Mouse (Mus musculus) CD4-positive helper T cell, adult 2 months (primary cell): ENCODE measurements around the gene Ccl9.

ENCODE experiments used
- DNase-seq: peaks from one replicate; pipeline ENCODE4 v3.0.0-alpha.2; 2012; ENCODE audit warnings: low read depth, missing footprints, low spot score

The Ccl9 gene

DNA sequence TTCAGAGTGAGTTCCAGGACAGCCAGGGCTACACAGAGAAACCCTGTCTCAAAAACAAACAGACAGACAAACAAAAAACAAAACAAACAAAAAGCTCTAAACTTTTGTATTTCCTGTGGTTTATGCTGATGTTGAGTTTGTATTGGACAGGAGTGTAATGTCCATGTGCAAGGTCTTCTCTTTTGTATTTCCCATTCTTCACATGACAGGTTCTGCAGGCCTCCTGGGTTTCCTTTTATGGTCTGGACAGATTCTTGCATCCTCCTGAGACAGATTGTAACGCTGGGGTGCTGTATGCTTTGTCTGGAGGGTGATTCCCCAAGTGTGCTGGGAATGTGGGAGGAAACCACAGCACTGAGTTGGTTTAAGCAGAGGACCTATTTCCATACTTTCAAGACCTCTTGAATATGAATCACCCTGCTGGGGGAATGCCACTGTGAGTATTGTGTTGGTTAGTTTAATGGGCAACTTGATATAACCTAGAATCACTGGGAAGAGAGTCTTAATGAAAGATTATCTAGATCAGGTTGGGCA, 2.3 kb upstream of the Ccl9 start:
- no peak for DNase-seq

DNA sequence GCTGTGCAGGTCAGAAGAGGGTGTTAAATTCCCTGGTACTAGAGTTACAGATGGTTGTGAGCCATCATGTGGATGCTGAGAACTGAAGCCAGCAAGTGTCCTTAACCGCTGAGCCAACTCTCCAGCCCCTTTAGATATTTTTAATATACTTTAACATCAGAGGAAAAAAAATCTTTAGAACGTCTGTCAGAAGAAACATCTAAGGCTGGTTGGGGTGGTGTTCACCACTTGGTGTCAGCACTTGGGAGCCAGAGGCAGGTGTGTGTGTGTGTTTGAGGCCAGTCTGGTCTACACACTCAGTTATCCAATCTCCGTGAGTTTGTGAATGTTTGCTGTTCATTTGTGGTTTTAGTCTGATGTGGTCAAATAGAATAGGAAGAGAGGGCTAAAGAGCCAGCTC, 563 bp upstream of the Ccl9 start:
- no peak for DNase-seq

DNA sequence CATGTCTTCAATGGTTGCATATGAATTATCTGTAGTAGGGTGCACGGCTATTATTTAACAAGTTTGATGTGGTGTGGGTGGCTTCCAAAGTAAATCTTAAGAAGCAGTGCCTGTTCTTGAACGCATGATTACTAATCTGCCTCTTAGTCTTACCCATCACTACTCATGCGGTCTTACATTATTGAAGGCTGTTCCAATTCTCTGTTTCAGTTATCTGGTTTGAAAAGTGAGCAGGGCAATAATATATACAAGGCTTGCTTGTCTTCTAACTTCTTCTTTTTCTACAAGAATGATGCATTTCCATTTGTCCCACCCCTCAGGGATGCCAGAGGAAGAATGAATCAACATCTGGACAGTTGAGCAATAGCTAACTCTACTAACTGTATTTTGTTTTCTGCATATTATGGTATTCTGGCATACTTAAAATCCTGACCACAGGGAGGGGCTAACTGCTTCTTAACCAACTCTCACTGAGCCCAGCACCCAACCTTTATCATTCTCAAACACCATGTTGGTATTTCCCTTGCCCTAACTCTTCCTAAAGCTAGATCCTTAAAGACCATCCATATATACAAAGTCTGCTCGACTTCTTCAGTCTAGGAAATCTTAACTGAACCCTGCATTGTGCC, 1.4 kb downstream of the Ccl9 start:
- DNase-seq, result no peak

DNA sequence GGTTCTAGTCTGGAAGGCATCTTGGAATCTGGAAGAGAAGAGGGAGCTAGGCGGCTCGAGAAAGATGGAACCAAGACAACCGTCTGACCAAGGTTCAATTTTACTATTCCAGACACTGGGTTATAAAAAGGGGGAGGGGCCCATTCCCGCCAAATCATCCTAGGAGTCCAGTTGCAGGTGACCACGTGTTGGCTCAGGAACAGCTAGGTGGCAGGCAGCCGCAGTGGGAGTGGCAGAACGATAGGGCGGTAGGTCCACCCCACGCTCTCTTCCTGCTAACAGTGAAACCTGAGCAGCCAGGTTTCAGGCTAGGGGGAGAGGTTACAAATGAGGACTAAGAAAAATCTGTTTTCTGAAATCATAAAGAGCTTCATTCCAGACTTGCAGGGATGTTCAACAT, 5.6 kb downstream of the Ccl9 start:
- no peak for DNase-seq

DNA sequence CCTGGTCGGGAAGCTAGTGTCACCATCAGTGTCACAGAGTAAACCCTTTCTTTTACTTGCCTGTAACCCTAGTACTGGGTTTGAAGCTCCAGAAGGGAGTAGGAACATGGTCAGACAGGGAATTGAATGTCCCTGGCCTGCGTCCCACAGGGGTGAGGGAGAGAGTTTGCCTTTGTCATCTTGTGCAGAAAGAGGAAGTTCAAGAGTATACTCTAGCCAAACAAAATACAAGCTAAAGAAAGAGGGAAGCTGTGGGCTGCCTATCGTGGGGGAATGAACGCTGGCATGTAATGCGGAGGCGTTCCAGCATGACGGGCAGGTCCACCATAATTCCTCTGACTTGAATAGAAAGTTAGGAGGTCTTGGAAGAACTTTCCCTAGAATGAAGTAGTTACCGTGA, 6.2 kb downstream of the Ccl9 start:
- no peak for DNase-seq

DNA sequence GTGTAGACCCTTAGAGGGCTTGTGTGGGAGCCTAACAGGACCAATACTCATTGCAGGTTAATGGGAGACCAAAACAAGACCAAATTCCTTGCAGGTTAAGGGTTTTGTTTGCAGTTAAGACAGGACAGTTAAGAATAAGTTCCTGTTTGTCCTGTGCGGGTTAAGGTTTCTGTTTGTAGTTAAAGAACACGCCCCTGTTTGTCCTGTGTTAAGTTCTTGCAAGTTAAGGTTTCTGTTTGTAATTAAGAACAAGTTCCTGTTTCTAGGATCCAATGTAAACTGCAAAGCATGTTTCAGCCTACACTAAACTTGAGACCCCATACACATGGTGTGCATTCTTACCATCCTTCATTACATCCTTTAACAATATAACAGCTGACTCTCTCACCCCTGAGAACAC, 8.2 kb downstream of the Ccl9 start:
- DNase-seq, result no peak

DNA sequence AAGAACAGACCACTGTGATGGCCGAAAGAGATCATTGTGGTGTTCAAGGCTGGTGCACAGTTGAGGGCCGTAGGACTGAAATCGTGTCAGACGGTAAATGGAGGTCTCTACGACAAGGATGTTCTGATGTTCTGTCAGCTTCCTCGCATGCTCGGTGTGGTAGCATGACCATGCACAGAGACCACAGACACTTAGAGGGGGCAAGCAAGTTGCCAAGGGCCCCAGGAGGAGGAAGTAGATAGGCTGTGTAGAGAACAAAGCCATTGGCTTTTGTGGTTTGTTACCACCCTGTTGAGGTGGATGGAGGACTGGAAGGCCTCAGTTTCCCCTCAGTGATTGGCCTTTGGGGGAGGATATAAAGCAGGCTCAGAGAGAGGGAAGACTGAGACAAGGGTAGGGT, 9.2 kb downstream of the Ccl9 start:
- DNase-seq, result no peak

DNA sequence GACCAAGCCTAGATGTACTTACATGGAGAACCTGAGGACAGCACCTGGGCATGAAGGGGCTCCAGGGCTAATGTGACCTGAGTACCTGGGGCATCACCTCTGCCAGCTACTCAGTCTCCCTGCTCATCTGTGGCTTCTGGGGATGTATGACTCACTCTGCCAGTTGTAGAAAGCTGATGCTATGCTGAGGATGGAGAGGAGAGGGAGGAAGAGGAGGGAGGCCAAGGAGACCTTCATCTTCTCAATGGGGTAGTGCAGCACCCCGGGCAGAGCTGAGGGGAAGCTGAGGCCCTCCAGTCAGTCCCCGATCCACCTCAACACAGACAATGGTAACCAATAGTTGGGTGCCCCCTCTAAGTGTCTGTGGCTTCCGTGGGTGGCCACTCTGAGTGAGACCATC, 9.7 kb downstream of the Ccl9 start:
- no peak for DNase-seq

DNA sequence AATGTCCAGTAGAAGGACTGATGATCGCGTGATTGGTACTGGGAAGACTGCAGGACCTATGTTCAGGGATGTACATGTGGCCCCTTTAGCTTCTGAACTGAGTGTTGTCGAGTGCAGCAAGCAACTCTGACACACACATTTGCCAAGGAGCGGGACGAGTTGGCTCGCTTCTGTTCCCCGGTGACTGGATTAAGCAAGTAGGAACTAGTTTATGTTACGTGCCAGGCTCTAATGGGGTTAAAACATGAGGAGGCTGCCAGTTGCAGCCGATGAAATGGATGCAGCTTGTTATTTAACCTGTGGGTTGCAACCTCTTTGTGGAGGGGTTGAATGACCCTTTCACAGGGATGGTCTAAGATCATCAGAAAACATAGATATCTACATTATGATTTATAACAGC, 10.4 kb downstream of the Ccl9 start:
- no peak for DNase-seq

DNA sequence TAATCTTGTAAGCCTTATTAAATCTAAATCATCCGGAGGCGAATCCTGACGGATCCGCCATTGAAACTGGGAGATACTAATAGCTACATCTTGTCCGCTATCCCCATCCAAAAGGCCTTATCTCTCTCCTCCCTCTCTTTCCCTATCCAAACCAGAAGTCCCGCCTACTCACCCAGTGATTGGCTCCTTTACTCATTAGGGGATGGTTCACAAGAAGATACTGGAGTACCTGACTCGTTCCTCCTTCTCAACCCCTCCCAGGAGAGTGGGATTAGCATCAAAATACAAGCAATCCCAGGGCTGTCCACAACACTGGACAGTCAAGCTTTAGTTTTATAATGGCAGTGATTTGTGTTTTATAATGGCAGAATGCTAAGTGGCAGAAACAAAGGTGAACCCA, 11.1 kb downstream of the Ccl9 start:
- DNase-seq, result no peak

DNA sequence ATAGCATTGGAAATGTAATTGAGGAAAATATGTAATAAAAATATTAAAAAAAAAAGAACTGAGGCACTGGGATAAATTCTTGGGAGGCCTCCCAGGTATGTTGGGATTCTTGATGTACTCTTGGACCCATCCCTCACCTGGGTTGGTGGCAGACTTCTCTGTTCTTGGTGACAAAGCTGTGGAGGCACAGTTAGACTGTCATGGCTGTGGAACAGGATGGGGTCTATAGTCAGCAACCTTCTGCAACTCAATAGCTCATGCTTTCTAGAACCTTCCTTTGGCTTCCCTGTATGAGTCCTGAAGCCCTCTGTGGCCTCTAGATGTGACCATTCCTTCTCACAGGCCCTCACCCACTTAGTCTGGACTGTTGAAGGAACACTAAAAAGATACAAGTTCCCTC, 11.8 kb downstream of the Ccl9 start:
- no peak for DNase-seq

DNA sequence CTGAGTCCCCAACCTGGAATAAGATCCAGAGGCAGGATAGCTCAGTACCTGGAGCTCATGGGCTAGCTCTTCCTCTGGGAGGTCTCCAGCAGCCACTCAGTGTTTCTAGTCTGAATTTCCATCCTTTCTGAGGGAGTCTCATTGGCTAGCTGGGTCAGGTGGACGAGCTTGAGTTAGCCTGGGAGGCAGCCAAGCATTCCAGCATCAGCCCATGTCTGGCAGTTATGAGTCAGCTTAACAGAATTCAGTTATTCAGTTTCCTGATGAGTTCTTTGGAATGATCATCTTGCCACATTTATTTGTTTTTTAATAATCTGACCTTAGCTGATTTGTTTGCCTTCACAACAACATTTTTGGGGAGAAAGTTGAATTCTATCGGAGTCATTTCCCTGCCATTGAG, 14.7 kb downstream of the Ccl9 start:
- no peak for DNase-seq

DNA sequence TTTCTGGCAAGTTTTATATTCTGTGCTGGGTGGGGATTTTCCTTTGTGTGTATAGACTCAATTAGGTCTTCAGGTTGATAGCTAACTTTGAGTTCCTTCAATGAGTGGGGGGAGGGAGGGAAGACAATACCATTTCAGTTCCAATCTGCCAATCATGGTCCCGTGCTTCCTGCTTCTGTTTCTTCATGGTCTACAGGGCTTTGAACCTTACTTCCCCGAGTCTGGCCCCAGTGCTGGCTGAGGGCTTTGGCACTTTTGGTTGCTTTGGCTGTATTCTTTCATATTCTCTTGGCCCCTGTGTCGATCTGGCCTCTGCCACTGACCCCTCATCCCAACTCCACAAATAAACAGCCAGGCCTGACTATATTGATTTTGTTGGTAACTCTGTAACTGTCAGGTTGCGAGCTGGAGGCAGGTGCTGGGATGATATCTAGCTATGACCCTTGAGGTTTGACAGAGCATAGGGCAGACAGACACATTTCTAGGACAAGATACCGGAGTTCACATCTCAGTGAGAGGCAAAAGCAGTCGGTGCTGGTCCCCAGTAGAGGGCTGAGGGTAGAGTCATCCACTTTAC, 16.0 kb downstream of the Ccl9 start:
- DNase-seq, result no peak

DNA sequence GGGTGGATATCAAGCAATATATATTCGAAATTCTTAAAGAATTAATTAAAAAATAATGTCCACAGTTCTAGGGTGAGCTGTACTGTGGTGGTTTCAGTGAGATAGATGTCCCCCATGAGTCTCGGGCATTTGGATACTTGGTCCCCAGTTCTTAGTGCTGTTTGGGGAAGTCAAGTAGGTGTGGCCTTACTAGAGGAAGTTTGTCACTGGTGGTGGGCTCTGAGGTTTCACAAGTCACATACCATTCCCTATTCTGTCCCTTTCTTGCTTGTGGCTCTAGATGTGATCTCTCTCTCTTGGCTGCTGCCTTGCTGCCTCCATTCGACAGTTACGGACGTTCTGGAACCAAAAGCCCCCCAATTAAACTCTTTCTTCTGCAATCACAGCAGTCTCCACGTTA, 18.0 kb downstream of the Ccl9 start:
- no peak for DNase-seq

DNA sequence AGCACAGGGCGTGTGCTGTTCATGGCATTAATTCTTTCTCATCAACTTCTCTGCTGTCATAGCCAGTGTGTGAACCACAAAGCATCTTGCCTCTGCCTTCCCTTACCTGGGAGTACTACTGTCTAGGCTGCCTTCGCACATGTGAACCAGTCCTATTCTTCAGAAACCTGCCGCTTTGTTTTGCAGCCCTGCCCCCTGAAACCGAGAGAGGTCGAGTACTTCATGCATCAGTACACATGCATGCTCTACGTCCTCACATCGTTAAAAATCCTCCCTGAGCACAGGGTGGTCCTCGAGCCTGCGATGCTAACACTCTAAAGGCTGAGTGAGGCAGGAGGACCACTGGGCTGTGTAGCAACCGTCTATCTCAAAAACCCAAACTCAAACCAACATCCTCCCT, 21.4 kb downstream of the Ccl9 start:
- DNase-seq, result no peak

DNA sequence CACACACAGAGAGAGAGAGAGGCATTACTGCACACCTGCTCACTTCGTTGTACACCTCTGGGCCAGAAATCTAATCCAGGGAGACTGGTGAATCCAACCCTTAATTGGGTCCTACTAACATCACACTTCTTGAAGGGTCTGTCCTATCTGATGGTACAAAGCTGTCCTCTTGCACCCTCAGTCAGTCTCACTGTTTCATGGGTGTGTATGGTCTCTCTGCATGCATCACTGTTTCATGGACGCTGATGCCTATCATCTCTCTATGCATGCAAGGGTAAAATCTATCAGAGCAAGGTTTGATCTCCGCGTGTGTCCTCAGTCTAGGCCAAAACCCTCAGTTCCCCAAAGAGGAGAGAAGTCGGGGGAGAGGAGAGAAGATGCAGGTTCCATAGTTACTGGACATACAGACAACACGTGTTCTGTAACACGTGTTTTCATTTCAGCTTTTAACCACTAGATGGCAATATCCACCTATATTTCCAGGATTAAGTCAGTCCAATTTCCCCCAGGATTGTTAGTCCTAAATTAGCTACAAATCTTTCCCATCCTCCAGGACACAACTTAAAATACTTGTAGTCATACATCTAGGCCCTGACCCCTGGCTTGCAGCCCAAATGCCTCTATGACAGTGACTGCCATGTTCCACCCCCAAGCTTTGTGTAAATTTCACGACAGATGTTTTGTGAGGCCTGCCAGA, 22.2 kb downstream of the Ccl9 start:
- DNase-seq, result peak; percentile 52

DNA sequence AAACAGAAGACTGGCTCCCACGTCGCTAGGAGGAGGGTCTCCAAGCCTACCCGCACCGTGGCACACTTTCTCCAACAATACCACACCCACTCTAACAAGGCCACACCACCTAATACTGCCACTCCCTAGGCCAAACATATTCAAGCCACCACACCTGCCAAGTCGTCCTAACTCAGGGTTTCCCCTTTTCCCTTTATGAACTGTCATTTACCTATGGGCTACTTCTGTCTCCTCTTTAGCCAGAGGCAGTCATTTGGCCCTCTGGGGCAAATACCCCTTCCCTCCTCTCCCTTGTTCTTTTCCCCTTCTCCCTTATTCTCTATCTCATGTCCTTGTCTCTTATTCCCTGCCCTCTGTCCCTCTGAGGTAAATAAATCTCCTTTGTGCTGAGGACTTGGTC, 26.8 kb downstream of the Ccl9 start:
- DNase-seq, result no peak

DNA sequence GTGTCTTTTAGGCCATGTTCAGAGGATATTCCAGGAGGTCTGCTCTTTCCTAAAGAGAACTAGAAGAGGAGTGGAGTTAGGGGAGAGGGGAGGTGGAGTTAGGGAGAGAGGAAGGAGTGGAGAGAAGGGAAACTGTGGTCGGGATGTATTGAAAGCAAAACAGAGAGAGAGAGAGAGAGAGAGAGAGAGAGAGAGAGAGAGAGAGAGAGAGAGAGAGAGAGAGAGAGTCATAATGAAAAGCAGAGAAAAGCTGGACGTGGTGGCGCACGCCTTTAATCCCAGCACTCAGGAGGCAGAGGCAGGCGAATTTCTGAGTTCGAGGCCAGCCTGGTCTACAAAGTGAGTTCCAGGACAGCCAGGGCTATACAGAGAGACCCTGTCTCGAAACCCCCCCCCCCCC, 27.4 kb downstream of the Ccl9 start:
- peak; percentile 24 for DNase-seq

DNA sequence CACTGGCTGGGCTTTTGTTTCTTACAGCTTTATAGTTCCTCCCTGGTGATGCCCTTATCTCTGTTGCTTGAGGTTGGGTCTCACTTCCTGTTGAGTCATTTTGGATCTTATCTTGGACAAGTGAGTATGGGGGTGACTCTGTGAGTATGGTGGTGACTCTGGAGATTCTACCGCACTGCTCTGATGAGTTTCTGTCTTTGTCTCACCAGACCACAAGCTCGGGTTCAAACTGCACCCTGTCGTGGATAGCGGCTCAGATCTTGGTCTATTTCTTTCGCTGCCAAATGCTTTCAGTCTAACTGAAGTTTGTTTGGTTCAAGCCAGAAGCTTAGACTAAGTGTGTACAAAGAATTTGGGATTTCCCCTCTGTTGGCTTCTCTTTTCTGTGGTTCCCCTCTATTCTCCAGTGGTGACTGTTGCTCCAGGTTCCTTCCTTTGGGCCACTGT, 28.2 kb downstream of the Ccl9 start:
- peak; percentile 76 for DNase-seq

DNA sequence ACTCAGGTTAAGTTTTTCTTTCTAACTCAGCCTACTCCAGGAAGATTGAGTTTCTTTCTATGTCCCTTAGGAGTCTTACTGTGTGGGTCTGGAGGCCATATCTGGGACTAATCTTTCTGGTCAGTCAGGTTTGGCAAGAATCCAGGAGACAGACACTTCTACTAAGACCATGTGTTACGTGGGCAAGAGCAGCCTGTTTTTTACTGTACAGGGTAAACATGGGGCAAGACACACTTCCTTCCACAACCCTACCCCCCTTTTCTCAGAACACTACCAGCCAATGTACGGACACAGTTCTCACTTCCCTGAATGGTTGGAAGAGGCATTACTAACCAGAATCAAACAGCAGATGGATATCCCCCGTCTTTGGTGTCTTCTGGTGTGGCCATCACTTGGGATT, 34.2 kb downstream of the Ccl9 start:
- no peak for DNase-seq

DNA sequence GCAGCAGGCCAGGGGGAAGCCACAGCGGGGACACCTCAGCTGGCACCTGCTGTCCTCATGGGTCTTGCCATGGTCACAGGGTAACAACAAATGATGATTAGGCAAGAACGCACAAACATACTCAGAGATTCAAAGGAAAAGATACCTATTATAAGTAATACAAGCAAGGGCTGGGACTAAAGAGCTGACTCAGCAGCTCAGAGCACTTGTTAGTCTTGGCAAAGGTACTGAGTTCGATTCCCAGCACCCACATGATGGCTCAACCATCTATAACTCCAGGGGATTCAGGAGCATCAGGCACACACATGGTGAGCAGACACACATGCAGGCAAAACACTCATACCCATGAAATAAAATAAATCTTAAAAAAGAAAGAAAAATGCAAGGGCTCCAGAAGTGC, 37.0 kb downstream of the Ccl9 start:
- no peak for DNase-seq

DNA sequence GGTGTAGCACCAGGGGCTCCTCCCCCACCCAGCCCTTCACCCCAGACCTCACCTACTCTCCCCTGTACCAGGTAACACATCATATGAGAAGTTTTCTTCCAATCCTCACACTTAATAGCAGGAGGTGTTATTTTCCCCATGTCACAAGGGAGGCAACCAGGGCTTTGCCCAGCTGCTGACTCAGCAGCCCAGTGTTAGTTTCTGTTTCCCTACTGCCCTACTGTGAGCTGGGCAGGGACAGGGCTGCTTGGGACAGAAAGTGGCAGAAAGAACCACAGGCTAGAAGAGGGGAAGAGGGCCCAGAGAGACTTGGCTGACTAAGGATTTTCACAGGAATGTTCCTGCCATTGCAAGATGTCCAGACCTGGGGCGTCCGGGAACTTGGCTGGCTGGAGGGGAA, 37.5 kb downstream of the Ccl9 start:
- DNase-seq, result peak; percentile 47

DNA sequence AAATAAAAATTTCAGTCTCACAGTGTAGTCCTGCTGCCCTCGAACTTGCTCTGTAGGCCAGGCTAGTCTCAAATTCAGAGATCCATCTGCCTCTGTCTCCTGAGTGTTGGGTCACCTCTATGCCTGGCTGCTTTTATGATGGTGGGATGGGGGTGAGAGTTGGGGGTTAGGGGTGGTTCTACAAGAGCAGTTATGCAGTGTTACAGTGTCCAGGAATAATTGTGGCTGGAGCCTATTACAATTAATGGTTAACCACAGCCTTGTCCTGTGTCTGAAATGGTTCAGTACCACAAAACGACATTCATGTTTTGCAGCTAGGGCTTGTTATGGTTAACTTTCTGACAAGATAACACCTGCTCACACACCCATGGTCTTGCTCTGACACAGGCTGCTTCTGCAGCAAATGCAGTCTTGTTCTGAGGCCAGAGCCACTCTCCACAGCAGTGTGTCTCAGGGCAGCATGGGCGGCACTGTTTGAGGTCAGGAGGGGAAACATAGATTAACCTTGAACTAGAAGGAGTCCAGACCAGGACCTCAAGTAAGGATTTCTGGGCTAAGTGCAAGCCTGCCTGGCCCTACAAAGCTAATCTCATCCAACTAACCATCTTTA, 39.6 kb downstream of the Ccl9 start:
- DNase-seq, result no peak
